ENCODE assay signal across 9 mouse cellular contexts in genomic region chr1:39941237-39942179, GRCm38 (mm10). TPM values are rescaled to one million over a fixed set of nuclear protein-coding genes. Genes with fewer than 3 reads are reported as not detected.
DNase-seq lines count a peak whose midpoint lies in the region; ATAC-seq lines count a peak whose summit lies in the region.
"Had no signal": no experiment of that assay in that cellular context is flagged by ENCODE, and none has a peak within 500 bp of the region (broad histone marks: within the 10 kb centered on the region; RNA-seq: fewer than 3 reads in every experiment).

No protein-coding gene starts in this region.

- no peaks in the 10 kb centered on the region for H3K36me3 ChIP-seq in heart, embryonic 13.5 days
- no peaks in the 10 kb centered on the region for H3K36me3 ChIP-seq in heart, embryonic 10.5 days

- no peaks in the 10 kb centered on the region for H3K27me3 ChIP-seq in heart, embryonic 13.5 days (replicated peaks)
- H3K27me3 ChIP-seq in heart, embryonic 10.5 days (ENCODE audit: insufficient read depth, poor library complexity, severe bottlenecking): no peaks in the 10 kb centered on the region

- H3K4me3 ChIP-seq in heart, embryonic 13.5 days: no peak overlapping the region
- H3K4me3 ChIP-seq in heart, embryonic 10.5 days: no peak overlapping the region

- no peak for DNase-seq in heart, embryonic 10.5 days (ENCODE audit: low spot score)
- peak; percentile 32 for DNase-seq in thymus, postnatal 0 days (ENCODE audit: low spot score)
- DNase-seq in thymus, postnatal 25 days: no peak
- DNase-seq in induced T-regulatory cell, adult 2 months (ENCODE audit: low read depth): peak; percentile 54
- DNase-seq in T-cell, adult 2 months (ENCODE audit: low spot score): no peak
- no peak for DNase-seq in right cerebral cortex, postnatal 36 days (ENCODE audit: low spot score in 2 of 2)
- DNase-seq in gastrocnemius, postnatal 10 days: no peak
- DNase-seq: layer of hippocampus, postnatal 36 days had no signal

- WGBS in heart, embryonic 13.5 days: 66% methylated on average over 10 of the region's 10 CpGs
- 76% methylated on average over 10 of the region's 10 CpGs for WGBS in heart, embryonic 10.5 days

- H3K9ac ChIP-seq in heart, embryonic 13.5 days: peak overlapping the region; percentile 50; the same call in 1 of the 2 replicates

- H3K9me3 ChIP-seq in heart, embryonic 13.5 days: no peaks in the 10 kb centered on the region
- no peaks in the 10 kb centered on the region for H3K9me3 ChIP-seq in heart, embryonic 10.5 days

- no peak overlapping the region for H3K4me2 ChIP-seq in heart, embryonic 13.5 days

- H3K27ac ChIP-seq in heart, embryonic 13.5 days (replicated peaks): 0 out of 2 replicates have a peak overlapping the region, but pooled peaks have one; percentile 22
- no peak overlapping the region for H3K27ac ChIP-seq in heart, embryonic 10.5 days

- H3K4me1 ChIP-seq in heart, embryonic 13.5 days: peaks cover 99% of the 10 kb centered on the region
- H3K4me1 ChIP-seq in heart, embryonic 10.5 days: peaks cover 93% of the 10 kb centered on the region

- ATAC-seq in heart, embryonic 13.5 days (ENCODE audit: extremely low read depth, insufficient number of reproducible peaks, low FRiP score, low TSS enrichment): no peak; the same call in 1 of the 2 replicates

RNA-seq across cellular contexts. Expression of gene Map4k4, which starts 40.8 kb away (rescaled TPM):
- 17.5 and 21.1 TPM in 2 replicates for polyA plus RNA-seq in heart, embryonic 13.5 days (2015; fragmentation: Nextera tagmentation; extraction: Ambion mirVana)
- 19.0 and 24.7 TPM in 2 replicates for polyA plus RNA-seq in heart, embryonic 10.5 days (2016; fragmentation: Nextera tagmentation; extraction: Ambion mirVana)
- 19.7 and 32.0 TPM in 2 replicates for polyA plus RNA-seq in thymus, postnatal 0 days (2015; fragmentation: Nextera tagmentation; extraction: Ambion mirVana)
- 100 to 1,000 TPM in 1 of 2 experiments, 10 to 100 TPM in 1; 87.8 to 121 TPM for total RNA-seq in gastrocnemius, postnatal 10 days (2021)

Comparison
In these comparisons a context has a peak if more than half of its experiments do, and no peak if none do; other contexts are left out.
1. DNase-seq: peak in thymus, postnatal 0 days (single experiment) and induced T-regulatory cell, adult 2 months (single experiment); none in heart, embryonic 10.5 days (single experiment), thymus, postnatal 25 days (single experiment), T-cell, adult 2 months (single experiment), right cerebral cortex, postnatal 36 days (0 of 2) and gastrocnemius, postnatal 10 days (single experiment).